Mouse (Mus musculus): ENCODE measurements around the gene Zfp683.

The Zfp683 gene

GRCm38 (mm10) chr4:134091225-134091529 lies 37.5 kb downstream of the Zfp683 start:
- no peak for DNase-seq (ENCODE audit: low spot score in 2 of 2)

- DNase-seq (ENCODE audit: low spot score in 2 of 2), result peak in 1 of 2 experiments; percentile 45
Observed at GRCm38 (mm10) chr4:134092382-134093288, 39.0 kb downstream of the Zfp683 start.

GRCm38 (mm10) chr4:134094004-134094564 lies 40.4 kb downstream of the Zfp683 start:
- no peak for DNase-seq (ENCODE audit: low spot score in 2 of 2)

GRCm38 (mm10) chr4:134094923-134095547 lies 41.4 kb downstream of the Zfp683 start, which contains the start of gene Cd52:
Cd52 (minus strand) TSS chr4:134095082.
- DNase-seq (ENCODE audit: low spot score in 2 of 2), result peak; percentile 19 to 38

DNA sequence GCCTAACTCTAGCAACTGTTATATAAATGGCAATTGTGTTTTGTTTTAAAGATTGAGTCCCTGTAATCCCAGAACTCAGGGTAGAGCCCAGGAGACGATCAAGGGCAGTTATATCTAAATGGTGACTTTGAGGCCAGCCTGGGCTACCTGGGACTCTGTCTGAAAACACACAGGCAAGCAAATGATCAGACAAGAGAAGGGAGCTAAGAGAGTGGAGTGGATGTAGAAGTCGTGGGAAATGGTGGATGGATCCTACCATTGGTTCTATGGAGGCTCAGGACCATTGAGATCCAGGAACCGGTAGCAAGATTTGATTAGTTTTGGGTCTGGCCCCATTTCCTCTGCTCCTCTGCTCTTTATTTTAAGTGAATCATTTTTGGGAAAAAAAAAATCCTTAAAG lies 42.5 kb downstream of the Zfp683 start:
- DNase-seq (ENCODE audit: low spot score in 2 of 2), result no peak

- DNase-seq (ENCODE audit: low spot score in 2 of 2), result peak; percentile 12 to 32
Observed at GRCm38 (mm10) chr4:134097015-134097608, 43.5 kb downstream of the Zfp683 start.

- DNase-seq (ENCODE audit: low spot score in 2 of 2), result peak; percentile 35 to 64
Observed at GRCm38 (mm10) chr4:134098628-134099027, 45.0 kb downstream of the Zfp683 start.

- DNase-seq (ENCODE audit: low spot score in 2 of 2), result no peak
Observed at GRCm38 (mm10) chr4:134100245-134100644, 46.6 kb downstream of the Zfp683 start.

GRCm38 (mm10) chr4:134101979-134102741 lies 48.5 kb downstream of the Zfp683 start, which contains the start of gene Ubxn11:
Ubxn11 (plus strand) TSS chr4:134102570.
- DNase-seq (ENCODE audit: low spot score in 2 of 2), result peak; percentile 84 to 89

DNA sequence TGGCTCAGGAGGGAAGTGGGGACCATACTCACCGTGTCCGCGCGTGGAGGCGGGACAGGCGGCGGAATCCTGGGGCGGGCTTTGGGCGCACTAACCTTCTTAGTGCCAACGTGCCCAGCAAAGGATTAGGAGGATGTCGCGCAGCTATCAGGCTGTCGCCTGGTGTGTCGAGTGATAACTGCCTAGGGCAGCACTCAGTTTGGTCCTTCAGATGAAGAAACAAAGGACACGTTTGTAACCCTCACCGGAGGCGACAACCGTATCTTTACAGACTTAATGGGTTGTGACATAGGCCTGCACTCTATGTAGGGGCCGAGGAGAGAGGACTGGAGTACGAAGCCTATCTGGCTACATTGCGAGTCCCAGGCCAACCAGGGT lies 49.1 kb downstream of the Zfp683 start:
- no peak for DNase-seq (ENCODE audit: low spot score in 2 of 2)

- DNase-seq (ENCODE audit: low spot score in 2 of 2), result no peak
Observed at GRCm38 (mm10) chr4:134106105-134106504, 52.5 kb downstream of the Zfp683 start.

DNA sequence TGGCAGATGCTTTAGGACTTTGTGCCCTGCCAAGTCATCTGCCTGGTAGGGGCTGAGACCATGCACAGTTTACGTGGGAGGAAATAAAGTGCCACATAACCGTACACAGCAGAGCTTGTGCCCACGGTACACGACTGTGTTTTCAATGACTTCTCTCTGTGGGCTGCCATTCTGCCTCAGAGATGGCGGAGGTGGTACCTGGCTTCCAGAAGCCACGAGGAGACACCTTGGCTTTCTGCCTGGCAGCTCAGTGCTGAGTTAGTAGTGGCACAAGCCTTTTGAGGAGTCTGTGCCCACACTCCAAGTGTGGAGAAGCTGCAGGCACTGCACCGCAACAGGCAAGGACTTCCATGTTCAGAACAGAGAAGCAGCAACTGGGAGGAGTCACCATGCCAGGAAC lies 54.1 kb downstream of the Zfp683 start:
- DNase-seq (ENCODE audit: low spot score in 2 of 2), result no peak

DNA sequence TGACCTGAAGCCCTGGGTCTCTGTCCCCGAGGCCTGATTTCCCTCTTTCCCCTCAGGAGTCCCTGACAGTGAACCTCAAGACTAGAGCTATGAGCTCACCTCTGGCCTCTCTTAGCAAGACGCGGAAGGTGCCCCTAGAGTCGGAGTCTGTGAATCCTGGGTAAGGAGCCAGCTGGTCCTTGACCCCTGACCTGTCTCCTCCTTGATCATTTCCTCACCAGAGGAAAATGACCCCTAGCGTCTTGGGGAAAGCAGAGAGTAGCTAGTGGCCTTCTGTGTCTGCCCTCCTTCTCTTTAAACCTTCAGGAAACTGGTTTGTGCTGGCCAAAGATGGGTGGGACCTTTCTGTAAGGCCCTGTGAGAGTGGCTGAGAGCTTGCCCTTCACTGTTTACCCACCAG lies 54.6 kb downstream of the Zfp683 start:
- DNase-seq (ENCODE audit: low spot score in 2 of 2), result no peak
